Mouse (Mus musculus) kidney, adult 2 months (tissue): ENCODE measurements around the gene Ttc28.
"Not testable (repeated sequence)": the region's sequence is repeated elsewhere in the genome, so short reads cannot be mapped to it uniquely, and the experiment has no call there.

Experiments
- CTCF ChIP-seq: fragments of 200-500 bp; conservative IDR thresholded peaks from 2 replicates; pipeline ENCODE4 v1.5.1; 2011; ENCODE audit warnings: low read depth, mild to moderate bottlenecking, control low read depth, low read length, moderate library complexity, mixed read lengths; ENCODE audit not compliant: insufficient read depth, insufficient read length
- POLR2A ChIP-seq: fragments of 200-500 bp; IDR thresholded peaks from one replicate; pipeline ENCODE4 v1.6.1; 2011; ENCODE audit warnings: low read depth, low read length, control low read depth

GRCm38 (mm10) chr5:110838016-110838415, 41.6 kb upstream of the Ttc28 start:
- TF ChIP-seq POLR2A, CTCF: not testable (repeated sequence)
